Mouse (Mus musculus): ENCODE measurements around the gene Vwa8. TPM values are rescaled to one million over a fixed set of nuclear protein-coding genes. Genes with fewer than 3 reads are reported as not detected.

The Vwa8 gene
- polyA plus RNA-seq, 1 experiment, result 8.7 TPM

DNA sequence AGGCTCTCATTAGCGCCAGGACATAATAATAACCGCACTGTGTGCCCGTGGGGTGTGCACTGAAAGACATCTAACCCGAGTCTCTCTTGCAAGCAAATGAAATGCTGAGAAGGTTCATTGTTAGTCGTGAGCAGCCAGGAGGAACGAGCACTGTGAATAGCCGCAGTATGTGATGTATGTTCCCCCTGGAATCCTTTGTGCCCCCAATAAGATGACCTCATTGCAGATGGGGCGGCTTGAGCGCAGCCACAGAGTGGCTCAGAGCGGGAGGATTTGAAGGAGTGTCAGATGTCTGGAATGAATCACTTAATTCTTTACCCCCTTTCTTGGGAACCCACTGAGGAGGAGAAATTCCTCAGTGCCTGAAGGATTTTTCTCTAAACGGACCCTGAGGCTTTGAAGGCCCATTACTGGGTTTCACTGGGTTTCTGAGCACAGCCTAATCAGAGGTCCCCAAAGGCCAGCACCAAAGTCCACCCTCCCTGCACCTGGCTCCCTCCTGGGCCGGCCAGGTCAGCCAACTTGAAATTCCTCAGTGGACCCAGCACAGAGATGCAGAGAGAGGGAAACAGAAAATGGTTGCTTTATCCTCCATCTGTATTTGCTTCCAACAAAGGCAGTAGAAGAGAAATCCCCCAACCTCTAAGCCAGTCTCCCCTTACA lies 354.8 kb downstream of the Vwa8 start:
- DNase-seq, result no peak
- Histone ChIP-seq H3K27ac (ENCODE audit: control insufficient read depth, insufficient read depth, low read length) (no peak overlapping the region), H3K36me3 (ENCODE audit: control insufficient read depth, insufficient read depth, low read length) (no peaks in the 10 kb centered on the region), H3K4me1 (replicated peaks; ENCODE audit: control insufficient read depth, insufficient read depth, low read length) (peaks cover 21% of the 10 kb centered on the region), H3K4me3 (ENCODE audit: control insufficient read depth, insufficient read depth, low read length) (no peak overlapping the region), H3K27me3 (ENCODE audit: control insufficient read depth, insufficient read depth, low read length) (no peaks in the 10 kb centered on the region)
- TF ChIP-seq POLR2A (IDR thresholded peaks at IDR 0.05; ENCODE audit: control insufficient read depth, extremely low read depth, insufficient read depth, low read length, poor library complexity) (no peak), CTCF (IDR thresholded peaks at IDR 0.05; ENCODE audit: borderline replicate concordance, control insufficient read depth, extremely low read depth, insufficient read depth, low read length, poor library complexity) (no peak)
- 90% methylated on average over 12 of the region's 12 CpGs for WGBS

DNA sequence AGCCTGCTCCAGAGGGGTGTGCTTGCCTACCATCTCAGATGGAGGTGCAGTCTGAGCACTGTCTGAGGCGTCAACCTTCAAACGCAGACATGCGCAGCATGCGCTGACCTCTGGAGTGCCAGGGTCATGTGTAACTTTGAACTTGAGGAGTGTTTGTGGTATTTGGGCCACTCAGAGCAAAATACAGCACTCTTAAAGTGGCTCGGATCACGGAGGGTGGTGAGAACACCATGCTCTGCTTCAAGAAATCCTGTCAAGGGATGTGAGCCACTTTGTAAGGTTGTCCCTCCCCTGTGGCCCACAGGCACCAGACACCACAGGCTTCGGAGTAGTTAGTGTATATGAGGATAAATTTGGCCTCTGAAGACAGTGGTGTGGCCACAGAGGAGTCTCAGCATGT lies 356.0 kb downstream of the Vwa8 start:
- peaks cover 14% of the 10 kb centered on the region for H3K4me1 ChIP-seq (replicated peaks; ENCODE audit: control insufficient read depth, insufficient read depth, low read length)
- 97% methylated on average over 7 of the region's 7 CpGs for WGBS
- H3K27me3 ChIP-seq (ENCODE audit: control insufficient read depth, insufficient read depth, low read length), result no peaks in the 10 kb centered on the region

DNA sequence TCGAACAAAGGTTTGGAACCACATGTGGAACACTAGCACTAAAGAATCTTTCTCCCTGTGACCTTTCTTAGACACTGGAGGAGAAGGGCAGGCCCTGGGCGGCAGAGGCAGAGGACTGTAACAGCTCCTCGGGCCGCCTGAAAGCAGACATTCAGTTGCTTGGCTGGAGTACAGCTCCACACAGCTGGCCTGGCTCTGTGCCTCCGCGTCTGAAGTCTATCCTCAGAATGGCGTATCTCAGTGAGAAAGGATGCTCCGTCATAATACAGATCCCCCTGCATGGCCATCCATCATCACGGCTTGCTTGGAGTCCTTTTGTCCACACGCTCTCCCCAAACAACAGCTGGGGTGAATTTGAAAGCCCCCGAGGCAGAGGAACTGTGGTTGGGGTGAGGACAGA lies 357.4 kb downstream of the Vwa8 start:
- no peak for TF ChIP-seq CTCF (IDR thresholded peaks at IDR 0.05; ENCODE audit: borderline replicate concordance, control insufficient read depth, extremely low read depth, insufficient read depth, low read length, poor library complexity)
- TF ChIP-seq POLR2A (IDR thresholded peaks at IDR 0.05; ENCODE audit: control insufficient read depth, extremely low read depth, insufficient read depth, low read length, poor library complexity), result no peak
- Histone ChIP-seq H3K4me1 (replicated peaks; ENCODE audit: control insufficient read depth, insufficient read depth, low read length) (0 out of 2 replicates have a peak, but pooled peaks cover 3% of the 10 kb centered on the region), H3K36me3 (ENCODE audit: control insufficient read depth, insufficient read depth, low read length) (no peaks in the 10 kb centered on the region), H3K4me3 (ENCODE audit: control insufficient read depth, insufficient read depth, low read length) (no peak overlapping the region), H3K27ac (ENCODE audit: control insufficient read depth, insufficient read depth, low read length) (no peak overlapping the region), H3K27me3 (ENCODE audit: control insufficient read depth, insufficient read depth, low read length) (no peaks in the 10 kb centered on the region)
- no peak for DNase-seq
- 91% methylated on average over 11 of the region's 11 CpGs for WGBS

More for the DNA sequence above, 356.0 kb downstream of the Vwa8 start:
- Histone ChIP-seq H3K36me3 (ENCODE audit: control insufficient read depth, insufficient read depth, low read length) (no peaks in the 10 kb centered on the region), H3K4me3 (ENCODE audit: control insufficient read depth, insufficient read depth, low read length) (no peak overlapping the region), H3K27ac (ENCODE audit: control insufficient read depth, insufficient read depth, low read length) (no peak overlapping the region)
- DNase-seq, result no peak
- TF ChIP-seq CTCF (IDR thresholded peaks at IDR 0.05; ENCODE audit: borderline replicate concordance, control insufficient read depth, extremely low read depth, insufficient read depth, low read length, poor library complexity) (no peak), POLR2A (IDR thresholded peaks at IDR 0.05; ENCODE audit: control insufficient read depth, extremely low read depth, insufficient read depth, low read length, poor library complexity) (no peak)

DNA sequence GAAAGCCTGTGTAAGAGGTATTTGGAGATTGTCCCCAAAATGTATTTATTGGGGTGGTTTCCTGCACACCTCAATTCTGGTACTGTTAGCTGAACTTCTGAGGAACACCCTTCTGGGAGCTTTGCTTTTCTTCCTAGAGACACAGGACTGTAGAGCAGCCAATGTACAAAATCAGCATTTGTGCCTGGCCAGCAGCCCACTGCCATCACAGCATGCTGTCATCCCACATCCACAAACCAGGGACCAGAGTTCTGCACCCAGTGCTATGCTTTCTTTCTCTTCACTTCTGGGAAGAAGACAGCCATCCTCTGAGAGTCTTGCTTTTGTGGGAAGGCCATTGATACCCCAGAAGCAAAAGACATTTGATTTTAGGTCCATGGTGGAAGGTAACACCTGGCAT lies 359.6 kb downstream of the Vwa8 start:
- no peak overlapping the region for H3K4me3 ChIP-seq (ENCODE audit: control insufficient read depth, insufficient read depth, low read length)
- no peaks in the 10 kb centered on the region for H3K36me3 ChIP-seq (ENCODE audit: control insufficient read depth, insufficient read depth, low read length)
- TF ChIP-seq CTCF (IDR thresholded peaks at IDR 0.05; ENCODE audit: borderline replicate concordance, control insufficient read depth, extremely low read depth, insufficient read depth, low read length, poor library complexity) (no peak), POLR2A (IDR thresholded peaks at IDR 0.05; ENCODE audit: control insufficient read depth, extremely low read depth, insufficient read depth, low read length, poor library complexity) (no peak)
- no peak for DNase-seq
- H3K27ac ChIP-seq (ENCODE audit: control insufficient read depth, insufficient read depth, low read length), result no peak overlapping the region
- peaks cover 10% of the 10 kb centered on the region for H3K4me1 ChIP-seq (replicated peaks; ENCODE audit: control insufficient read depth, insufficient read depth, low read length)
- H3K27me3 ChIP-seq (ENCODE audit: control insufficient read depth, insufficient read depth, low read length), result no peaks in the 10 kb centered on the region

DNA sequence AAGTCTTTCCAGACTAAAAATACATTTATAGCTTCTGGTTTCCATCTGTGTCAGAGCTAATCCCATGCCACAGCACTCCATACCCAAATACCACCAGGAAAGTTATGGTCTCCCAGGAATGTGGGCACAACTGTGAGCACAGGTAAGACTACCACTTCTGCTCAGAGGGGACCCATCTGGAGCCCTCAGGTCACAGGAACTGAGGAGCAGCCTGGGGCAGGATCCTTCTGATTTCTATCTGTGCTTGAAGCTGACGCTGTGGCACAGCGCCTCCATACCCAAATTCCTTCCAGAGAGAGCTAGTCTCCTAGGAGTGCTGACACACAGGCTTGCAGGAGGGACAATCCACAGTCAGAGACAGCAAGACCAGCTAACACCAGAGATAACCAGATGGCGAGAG lies 361.0 kb downstream of the Vwa8 start:
- H3K27ac ChIP-seq (ENCODE audit: control insufficient read depth, insufficient read depth, low read length), result no peak overlapping the region
- H3K27me3 ChIP-seq (ENCODE audit: control insufficient read depth, insufficient read depth, low read length), result no peaks in the 10 kb centered on the region
- 94% methylated on average over 3 of the region's 3 CpGs for WGBS
- H3K4me1 ChIP-seq (replicated peaks; ENCODE audit: control insufficient read depth, insufficient read depth, low read length), result peaks cover 21% of the 10 kb centered on the region
- no peaks in the 10 kb centered on the region for H3K36me3 ChIP-seq (ENCODE audit: control insufficient read depth, insufficient read depth, low read length)
- no peak overlapping the region for H3K4me3 ChIP-seq (ENCODE audit: control insufficient read depth, insufficient read depth, low read length)
- TF ChIP-seq POLR2A (IDR thresholded peaks at IDR 0.05; ENCODE audit: control insufficient read depth, extremely low read depth, insufficient read depth, low read length, poor library complexity), result no peak
- no peak for TF ChIP-seq CTCF (IDR thresholded peaks at IDR 0.05; ENCODE audit: borderline replicate concordance, control insufficient read depth, extremely low read depth, insufficient read depth, low read length, poor library complexity)
- no peak for DNase-seq

DNA sequence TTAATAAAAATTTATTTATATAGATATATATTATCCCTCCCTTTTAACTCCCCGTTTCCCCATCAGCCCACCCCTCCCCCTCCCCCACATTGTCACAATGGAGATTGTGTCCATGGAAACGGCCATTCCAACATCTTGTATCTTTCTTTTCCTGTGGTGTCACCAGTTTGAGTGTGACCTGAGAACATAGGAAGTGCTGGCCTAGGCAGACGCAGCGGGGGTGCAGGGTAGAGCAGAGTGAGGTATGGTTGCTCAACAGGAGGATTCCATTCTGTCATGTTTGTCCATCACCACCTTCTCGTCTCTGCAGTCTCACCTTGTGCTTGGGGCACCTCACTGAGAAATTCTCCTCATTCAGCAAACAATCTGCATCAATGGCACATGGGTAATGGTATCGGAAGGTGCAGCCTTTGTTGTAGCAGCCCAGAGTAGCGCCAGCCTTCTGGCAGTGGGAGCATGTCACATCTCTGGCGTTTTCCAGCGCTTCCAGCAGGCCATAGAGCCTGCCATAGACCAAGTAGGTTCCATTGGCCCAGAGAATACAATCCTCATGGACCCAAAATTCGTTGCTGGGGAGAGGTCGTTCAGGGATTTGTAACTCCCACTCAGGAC lies 363.6 kb downstream of the Vwa8 start:
- H3K27me3 ChIP-seq (ENCODE audit: control insufficient read depth, insufficient read depth, low read length), result no peaks in the 10 kb centered on the region
- DNase-seq, result no peak
- TF ChIP-seq POLR2A (IDR thresholded peaks at IDR 0.05; ENCODE audit: control insufficient read depth, extremely low read depth, insufficient read depth, low read length, poor library complexity) (no peak), CTCF (IDR thresholded peaks at IDR 0.05; ENCODE audit: borderline replicate concordance, control insufficient read depth, extremely low read depth, insufficient read depth, low read length, poor library complexity) (no peak)
- 93% methylated on average over 11 of the region's 11 CpGs for WGBS
- peaks cover 21% of the 10 kb centered on the region for H3K4me1 ChIP-seq (replicated peaks; ENCODE audit: control insufficient read depth, insufficient read depth, low read length)
- H3K36me3 ChIP-seq (ENCODE audit: control insufficient read depth, insufficient read depth, low read length), result no peaks in the 10 kb centered on the region
- no peak overlapping the region for H3K4me3 ChIP-seq (ENCODE audit: control insufficient read depth, insufficient read depth, low read length)
- H3K27ac ChIP-seq (ENCODE audit: control insufficient read depth, insufficient read depth, low read length), result no peak overlapping the region
